Mouse (Mus musculus) erythroblast, adult 5-6 weeks (primary cell): ENCODE measurements around the gene Stim1. TPM values are rescaled to one million over a fixed set of nuclear protein-coding genes. Genes with fewer than 3 reads are reported as not detected.

Experiments used
- ATAC-seq: replicated peaks from 2 replicates; pipeline ENCODE4 v1.8.0; 2016; ENCODE audit warnings: moderate number of reproducible peaks, mild to moderate bottlenecking, moderate TSS enrichment, inconsistent platforms; ENCODE audit not compliant: poor library complexity, low FRiP score, severe bottlenecking
- total RNA-seq, 2 experiments: library from RNA; stranded (forward) in 1 of 2; stranded (reverse) in 1 of 2; fragments of 150-400 nt in 1 of 2; fragments of 200-764, 138-1000 nt in 1 of 2; gene quantifications; 2 replicates each; pipeline versions ENCODE4 v1.2.3 to v1.2.4; 2015 to 2017; ENCODE audit warnings: low replicate concordance in 2 of 2

Gene Stim1
- total RNA-seq (2015; ENCODE audit: low replicate concordance) (7.7 and 29.2 TPM in 2 replicates), total RNA-seq (2017; ENCODE audit: low replicate concordance) (18.1 and 18.5 TPM in 2 replicates)

- ATAC-seq, result peak; percentile 53
Observed at GRCm38 (mm10) chr7:102267601-102268394, at the start of gene Stim1. Stim1 (plus strand) TSS chr7:102267806.

GRCm38 (mm10) chr7:102221899-102222298 lies 45.7 kb upstream of the Stim1 start:
- no peak for ATAC-seq

- peak; percentile 74 for ATAC-seq
Observed at GRCm38 (mm10) chr7:102222336-102222735, 45.3 kb upstream of the Stim1 start.

- peak; percentile 67 for ATAC-seq
Observed at GRCm38 (mm10) chr7:102222830-102223556, 44.6 kb upstream of the Stim1 start.

- ATAC-seq, result no peak
Observed at GRCm38 (mm10) chr7:102223883-102224738, 43.5 kb upstream of the Stim1 start.

- ATAC-seq, result no peak
Observed at GRCm38 (mm10) chr7:102226051-102226450, 41.6 kb upstream of the Stim1 start.

GRCm38 (mm10) chr7:102228049-102228670 lies 39.4 kb upstream of the Stim1 start:
- ATAC-seq, result no peak

- ATAC-seq, result no peak
Observed at GRCm38 (mm10) chr7:102229814-102230213, 37.8 kb upstream of the Stim1 start.

GRCm38 (mm10) chr7:102233059-102233458 lies 34.5 kb upstream of the Stim1 start:
- no peak for ATAC-seq

GRCm38 (mm10) chr7:102238686-102239286 lies 28.8 kb upstream of the Stim1 start:
- no peak for ATAC-seq

- ATAC-seq, result no peak
Observed at GRCm38 (mm10) chr7:102239591-102239990, 28.0 kb upstream of the Stim1 start.

- no peak for ATAC-seq
Observed at GRCm38 (mm10) chr7:102242371-102242770, 25.2 kb upstream of the Stim1 start.

GRCm38 (mm10) chr7:102242917-102243316 lies 24.7 kb upstream of the Stim1 start:
- ATAC-seq, result no peak

- no peak for ATAC-seq
Observed at GRCm38 (mm10) chr7:102243870-102244269, 23.7 kb upstream of the Stim1 start.

GRCm38 (mm10) chr7:102244782-102245535 lies 22.6 kb upstream of the Stim1 start:
- no peak for ATAC-seq

GRCm38 (mm10) chr7:102245775-102246174 lies 21.8 kb upstream of the Stim1 start:
- ATAC-seq, result no peak

- ATAC-seq, result no peak
Observed at GRCm38 (mm10) chr7:102246265-102246664, 21.3 kb upstream of the Stim1 start.

GRCm38 (mm10) chr7:102246956-102247797 lies 20.4 kb upstream of the Stim1 start:
- ATAC-seq, result no peak
